Mouse (Mus musculus) stomach, postnatal 0 days (tissue): ENCODE results near the gene Twf2. TPM values are rescaled to one million over a fixed set of nuclear protein-coding genes. Genes with fewer than 3 reads are reported as not detected.

Source experiments
- ATAC-seq: fragments of 200-750 bp; cut with Nextera tagmentation; 2 replicates; pipeline ENCODE4 v1.8.0; 2017; ENCODE audit not compliant: low FRiP score, low TSS enrichment
- DNase-seq: peaks from one replicate; pipeline ENCODE4 v3.0.0-alpha.2; 2016; ENCODE audit warnings: low spot score
- H3K27ac ChIP-seq: fragments of 300-500 bp; sonication (generic); replicated peaks from 2 replicates; pipeline ENCODE4 v1.5.1; 2014; ENCODE audit warnings: mild to moderate bottlenecking, control low read depth
- H3K27me3 ChIP-seq: fragments of 300-500 bp; sonication (generic); 2 replicates; pipeline ENCODE4 v1.6.1; 2014; ENCODE audit warnings: low read length; ENCODE audit not compliant: control insufficient read depth, insufficient read depth
- H3K36me3 ChIP-seq: fragments of 300-500 bp; sonication (generic); 2 replicates; pipeline ENCODE4 v1.6.1; 2014; ENCODE audit warnings: low read length, mixed read lengths; ENCODE audit not compliant: control insufficient read depth, insufficient read depth
- H3K4me1 ChIP-seq: fragments of 300-500 bp; sonication (generic); replicated peaks from 2 replicates; pipeline ENCODE4 v1.6.1; 2014; ENCODE audit warnings: antibody characterized with exemption; ENCODE audit not compliant: control insufficient read depth, insufficient read depth
- H3K4me2 ChIP-seq: fragments of 300-500 bp; sonication (generic); replicated peaks from 2 replicates; pipeline ENCODE4 v1.6.1; 2014; ENCODE audit warnings: low read depth, mild to moderate bottlenecking, control low read depth, moderate library complexity
- H3K4me3 ChIP-seq: fragments of 300-500 bp; sonication (generic); 2 replicates; pipeline ENCODE4 v1.5.1; 2014; ENCODE audit warnings: low read depth, low read length, control low read depth
- H3K9ac ChIP-seq: fragments of 300-500 bp; sonication (generic); 2 replicates; pipeline ENCODE4 v1.6.1; 2014; ENCODE audit warnings: mild to moderate bottlenecking, low read length, control low read depth, mixed read lengths
- H3K9me3 ChIP-seq: fragments of 300-500 bp; sonication (generic); 2 replicates; pipeline ENCODE4 v1.6.1; 2016; ENCODE audit warnings: low read length; ENCODE audit not compliant: control insufficient read depth
- CTCF ChIP-seq: IDR thresholded peaks from 2 replicates; pipeline ENCODE4 v1.5.1; 2016; ENCODE audit warnings: antibody characterized with exemption, low read depth, mild to moderate bottlenecking, moderate library complexity
- EP300 ChIP-seq: optimal IDR thresholded peaks from 2 replicates; pipeline ENCODE3; 2016; ENCODE audit warnings: antibody characterized with exemption
- WGBS: fragments of 180-500 bp; shearing (Covaris S2); extraction: QIAGEN DNeasy Blood & Tissue Kit; methylation state at CpG from one replicate; pipeline ENCODE4 v1.1.7; 2014; 5-methylcytosine and 5-hydroxymethylcytosine counted together
- polyA plus RNA-seq: library from polyadenylated mRNA; unstranded; fragments of >200 nt; fragmentation: Nextera tagmentation; extraction: Ambion mirVana; gene quantifications from 2 replicates; pipeline ENCODE4 v1.2.1, GENCODE M21; 2015

Gene Twf2
- polyA plus RNA-seq, 1 experiment from 2014 or later: 27.7 TPM

DNA sequence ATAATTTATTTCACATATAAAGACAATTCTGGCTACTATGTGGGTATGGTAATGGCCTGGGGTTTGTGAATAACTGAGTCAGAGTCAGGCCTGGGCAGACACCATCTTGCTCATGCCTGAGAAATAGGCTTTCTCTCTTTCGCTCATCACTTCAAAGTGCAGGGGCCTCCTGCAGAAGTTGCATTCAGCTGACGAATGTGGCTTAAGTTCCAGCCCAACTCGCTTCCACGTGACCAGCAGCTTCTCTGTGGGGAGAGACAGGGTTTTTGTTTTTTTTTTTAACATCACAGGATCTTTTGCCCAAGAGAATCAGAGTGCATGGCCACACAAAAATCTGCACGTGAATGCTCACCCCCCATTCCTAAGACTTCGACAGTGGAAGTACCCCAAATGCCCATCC lies 31.0 kb downstream of the Twf2 start:
- Histone ChIP-seq H3K27ac (no peak overlapping the region), H3K9me3 (no peaks in the 10 kb centered on the region), H3K9ac (no peak overlapping the region), H3K36me3 (peaks cover 40% of the 10 kb centered on the region), H3K4me2 (no peak overlapping the region), H3K4me1 (no peaks in the 10 kb centered on the region), H3K27me3 (no peaks in the 10 kb centered on the region), H3K4me3 (no peak overlapping the region)
- no peak for ATAC-seq
- DNase-seq: no peak
- 81% methylated on average over 6 of the region's 6 CpGs for WGBS
- TF ChIP-seq EP300: no peak
- no peak for TF ChIP-seq CTCF

DNA sequence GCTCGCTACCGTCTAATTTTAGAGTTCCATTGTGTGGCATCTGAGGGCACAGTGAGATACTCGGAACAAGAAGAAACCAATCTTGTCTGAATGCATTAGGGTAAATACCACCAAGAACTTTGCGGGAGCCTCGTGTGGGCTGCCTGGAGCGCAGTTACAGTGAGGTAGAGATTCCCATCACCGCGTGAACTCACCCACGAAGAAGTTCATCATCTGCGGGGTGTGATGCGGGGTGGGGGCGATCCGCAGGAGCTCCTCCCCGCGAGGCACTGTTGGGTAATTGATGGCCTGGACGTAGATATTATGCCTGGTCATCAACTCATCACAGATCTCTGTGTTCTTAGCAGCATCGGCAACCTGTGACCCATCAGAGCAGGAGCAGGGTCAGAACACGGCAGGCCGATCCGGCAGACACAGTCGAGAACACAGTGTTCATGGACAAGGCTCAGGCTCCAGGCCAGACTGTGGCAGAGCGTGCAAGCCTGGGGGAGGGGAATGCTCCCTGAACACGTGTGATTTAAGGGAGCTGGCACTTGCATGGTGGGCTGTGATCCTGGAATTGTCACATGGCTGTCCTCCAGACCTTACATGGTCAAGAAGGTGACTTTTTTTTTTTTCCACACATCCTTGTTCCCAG lies 32.4 kb downstream of the Twf2 start:
- Histone ChIP-seq H3K4me2 (no peak overlapping the region), H3K9me3 (no peaks in the 10 kb centered on the region), H3K4me1 (no peaks in the 10 kb centered on the region), H3K27ac (no peak overlapping the region), H3K36me3 (peaks cover 45% of the 10 kb centered on the region), H3K4me3 (no peak overlapping the region), H3K9ac (no peak overlapping the region), H3K27me3 (no peaks in the 10 kb centered on the region)
- DNase-seq (no peak), ATAC-seq (0 out of 2 replicates have a peak, but pooled peaks have one; percentile 11)
- TF ChIP-seq EP300 (no peak), CTCF (no peak)
- 87% methylated on average over 23 of the region's 23 CpGs for WGBS

DNA sequence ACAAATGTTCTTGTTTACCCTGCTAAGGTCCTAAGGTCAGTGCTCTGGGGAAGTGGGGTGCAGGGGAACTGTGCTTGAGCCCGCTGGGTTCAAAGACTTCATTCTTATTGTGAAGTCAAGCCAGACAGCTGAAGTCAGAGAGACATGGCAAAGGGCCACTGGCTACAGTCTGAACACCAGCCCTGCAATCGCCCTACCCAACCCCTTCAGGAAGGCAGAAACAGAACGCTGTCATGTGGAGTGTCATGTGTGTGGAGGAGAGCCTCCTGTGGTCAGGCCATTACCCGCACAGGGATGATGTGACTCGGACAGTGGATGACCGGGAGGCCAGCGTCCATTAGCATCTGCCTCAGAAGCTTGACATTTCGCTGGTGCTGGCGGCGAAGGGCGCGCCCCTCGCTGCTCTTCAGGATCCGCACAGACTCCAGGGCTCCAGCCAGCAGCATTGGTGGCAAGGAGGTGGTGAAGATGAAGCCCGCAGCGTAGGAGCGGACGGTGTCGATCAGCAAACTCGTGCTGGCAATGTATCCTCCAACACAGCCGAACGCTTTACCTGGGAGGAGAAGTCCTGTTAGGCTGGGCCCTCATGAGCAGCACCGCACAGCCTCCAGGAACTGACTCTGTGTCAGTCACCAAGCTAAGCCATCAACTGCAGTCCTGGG lies 33.4 kb downstream of the Twf2 start:
- no peak for TF ChIP-seq CTCF
- 84% methylated on average over 23 of the region's 23 CpGs for WGBS
- Histone ChIP-seq H3K36me3 (peaks cover 51% of the 10 kb centered on the region), H3K4me3 (no peak overlapping the region), H3K9ac (no peak overlapping the region), H3K4me2 (no peak overlapping the region), H3K9me3 (no peaks in the 10 kb centered on the region), H3K4me1 (no peaks in the 10 kb centered on the region), H3K27ac (no peak overlapping the region), H3K27me3 (no peaks in the 10 kb centered on the region)
- DNase-seq (no peak), ATAC-seq (no peak)

DNA sequence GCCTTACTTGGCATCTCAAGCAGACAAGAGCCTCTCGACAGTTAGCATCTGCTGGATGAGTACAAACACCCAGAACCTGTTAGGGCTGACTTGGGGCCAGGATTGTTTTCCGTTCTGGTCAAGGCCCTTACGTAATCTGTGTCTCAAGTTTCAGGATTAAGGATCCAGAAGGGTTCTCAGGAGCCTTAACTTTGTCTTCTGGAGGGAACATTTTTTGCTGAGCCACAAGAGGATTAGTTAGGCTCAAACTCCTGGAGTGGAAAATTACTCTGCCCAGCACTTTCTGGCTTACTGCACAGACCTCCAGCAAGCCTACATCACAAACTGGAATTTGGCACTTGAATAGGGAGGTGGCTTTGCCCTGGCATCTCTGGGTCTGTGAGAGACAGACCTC lies 33.9 kb downstream of the Twf2 start:
- no peak for TF ChIP-seq EP300
- Histone ChIP-seq H3K4me2 (no peak overlapping the region), H3K4me3 (no peak overlapping the region), H3K27ac (no peak overlapping the region), H3K36me3 (peaks cover 56% of the 10 kb centered on the region), H3K27me3 (no peaks in the 10 kb centered on the region), H3K9ac (no peak overlapping the region), H3K4me1 (no peaks in the 10 kb centered on the region), H3K9me3 (no peaks in the 10 kb centered on the region)
- no peak for ATAC-seq
- WGBS: 44% methylated on average over 3 of the region's 3 CpGs
- no peak for DNase-seq

DNA sequence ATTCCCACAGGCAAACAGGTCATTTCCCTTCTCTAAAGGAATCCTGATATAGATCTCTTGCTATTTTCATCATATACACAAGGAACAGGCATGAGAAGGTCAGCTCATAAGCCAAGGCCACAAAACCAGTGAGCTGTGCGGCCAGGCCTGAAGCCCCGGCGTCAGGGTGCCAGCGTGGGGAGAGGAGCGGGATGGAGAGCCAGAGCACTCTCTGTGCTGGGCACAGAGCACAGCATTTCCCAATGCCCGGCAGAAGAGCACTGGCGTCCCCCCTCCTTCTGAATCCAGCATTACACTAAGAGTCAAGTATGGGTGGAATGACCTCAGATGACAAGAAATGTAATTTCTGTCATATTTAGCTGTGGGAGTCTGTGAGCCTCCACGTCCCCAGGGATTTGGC lies 34.5 kb downstream of the Twf2 start:
- H3K36me3 ChIP-seq: peaks cover 59% of the 10 kb centered on the region
- no peak overlapping the region for H3K9ac ChIP-seq
- no peaks in the 10 kb centered on the region for H3K4me1 ChIP-seq
- H3K4me2 ChIP-seq: no peak overlapping the region
- no peak for DNase-seq
- H3K27me3 ChIP-seq: no peaks in the 10 kb centered on the region
- no peak for TF ChIP-seq CTCF
- TF ChIP-seq EP300: no peak
- H3K27ac ChIP-seq: no peak overlapping the region
- WGBS: 82% methylated on average over 8 of the region's 8 CpGs
- H3K9me3 ChIP-seq: no peaks in the 10 kb centered on the region
- no peak for ATAC-seq
- no peak overlapping the region for H3K4me3 ChIP-seq

DNA sequence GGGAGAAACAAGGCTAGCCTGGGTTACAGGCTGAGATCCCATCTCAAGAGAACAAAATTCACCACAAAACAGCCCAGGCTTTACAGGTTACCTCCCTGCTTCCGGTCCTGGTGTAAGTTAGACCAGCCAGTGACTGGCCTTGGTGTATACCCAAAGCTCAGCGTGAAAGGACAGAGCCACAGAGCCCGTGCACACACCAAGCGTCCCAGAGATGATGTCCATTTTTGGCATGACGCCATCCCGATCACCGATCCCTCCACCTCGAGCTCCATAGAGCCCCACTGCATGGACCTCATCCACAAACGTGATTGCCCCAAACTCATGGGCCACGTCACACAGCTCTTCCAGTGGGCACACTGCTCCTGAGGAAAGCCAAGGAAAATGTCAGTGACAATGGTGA lies 35.0 kb downstream of the Twf2 start:
- Histone ChIP-seq H3K4me1 (no peaks in the 10 kb centered on the region), H3K9ac (no peak overlapping the region), H3K27ac (no peak overlapping the region), H3K4me2 (no peak overlapping the region), H3K27me3 (no peaks in the 10 kb centered on the region), H3K36me3 (peaks cover 59% of the 10 kb centered on the region), H3K4me3 (no peak overlapping the region), H3K9me3 (no peaks in the 10 kb centered on the region)
- ATAC-seq (no peak), DNase-seq (no peak)
- 94% methylated on average over 10 of the region's 10 CpGs for whole genome bisulfite sequencing
- TF ChIP-seq CTCF (no peak), EP300 (no peak)
